Mouse (Mus musculus) T-cell, adult 2 months (primary cell): ENCODE data around the gene Numbl.

ENCODE experiments used
- DNase-seq: peaks from one replicate; pipeline ENCODE4 v3.0.0; 2022; ENCODE audit warnings: low spot score

The Numbl gene

GRCm38 (mm10) chr7:27258205-27258899 lies at the start of gene Numbl:
Gene Numbl (plus strand): TSS chr7:27258433.
- peak; percentile 78 for DNase-seq

GRCm38 (mm10) chr7:27212626-27213025 lies 45.6 kb upstream of the Numbl start:
- no peak for DNase-seq

- DNase-seq = no peak
Measured at GRCm38 (mm10) chr7:27218586-27218985, 39.6 kb upstream of the Numbl start.

GRCm38 (mm10) chr7:27219937-27220336 lies 38.3 kb upstream of the Numbl start:
- no peak for DNase-seq

GRCm38 (mm10) chr7:27221939-27222338 lies 36.3 kb upstream of the Numbl start:
- no peak for DNase-seq

GRCm38 (mm10) chr7:27222538-27222937 lies 35.7 kb upstream of the Numbl start:
- DNase-seq = no peak

- DNase-seq = no peak
Measured at GRCm38 (mm10) chr7:27224877-27225575, 33.2 kb upstream of the Numbl start.

GRCm38 (mm10) chr7:27227276-27227675 lies 31.0 kb upstream of the Numbl start:
- DNase-seq = no peak

- DNase-seq = no peak
Measured at GRCm38 (mm10) chr7:27227676-27228075, 30.6 kb upstream of the Numbl start.

GRCm38 (mm10) chr7:27228281-27228821 lies 29.9 kb upstream of the Numbl start, which contains the start of gene Itpkc:
Gene Itpkc (minus strand): TSS chr7:27228661.
- peak; percentile 93 for DNase-seq

- peak; percentile 9 for DNase-seq
Measured at GRCm38 (mm10) chr7:27228865-27229264, 29.4 kb upstream of the Numbl start.

- no peak for DNase-seq
Measured at GRCm38 (mm10) chr7:27230781-27231180, 27.5 kb upstream of the Numbl start.

GRCm38 (mm10) chr7:27231693-27232331 lies 26.4 kb upstream of the Numbl start:
- no peak for DNase-seq

GRCm38 (mm10) chr7:27232781-27233281 lies 25.4 kb upstream of the Numbl start, which contains the start of gene Coq8b:
Gene Coq8b (plus strand): TSS chr7:27233023.
- peak; percentile 92 for DNase-seq

- no peak for DNase-seq
Measured at GRCm38 (mm10) chr7:27233300-27233699, 24.9 kb upstream of the Numbl start.

- no peak for DNase-seq
Measured at GRCm38 (mm10) chr7:27235726-27236125, 22.5 kb upstream of the Numbl start.

GRCm38 (mm10) chr7:27237527-27237926 lies 20.7 kb upstream of the Numbl start:
- DNase-seq = no peak

GRCm38 (mm10) chr7:27238568-27238967 lies 19.7 kb upstream of the Numbl start:
- DNase-seq = no peak

GRCm38 (mm10) chr7:27243211-27243610 lies 15.0 kb upstream of the Numbl start:
- no peak for DNase-seq

GRCm38 (mm10) chr7:27244088-27244487 lies 14.1 kb upstream of the Numbl start:
- peak; percentile 28 for DNase-seq

GRCm38 (mm10) chr7:27249146-27249545 lies 9.1 kb upstream of the Numbl start:
- no peak for DNase-seq

- DNase-seq = no peak
Measured at GRCm38 (mm10) chr7:27249928-27250327, 8.3 kb upstream of the Numbl start.
